Mouse (Mus musculus) ES-Bruce4 (cell line): ENCODE measurements around the gene Luc7l3.

Experiments used
- EP300 ChIP-seq: IDR thresholded peaks from 2 replicates; pipeline ENCODE4 v1.6.1; 2011; ENCODE audit warnings: low read depth, low read length; ENCODE audit not compliant: insufficient read depth
- POLR2A ChIP-seq: IDR thresholded peaks from one replicate; pipeline ENCODE4 v1.8.1; 2011; ENCODE audit warnings: low read length; ENCODE audit not compliant: insufficient read depth

DNA sequence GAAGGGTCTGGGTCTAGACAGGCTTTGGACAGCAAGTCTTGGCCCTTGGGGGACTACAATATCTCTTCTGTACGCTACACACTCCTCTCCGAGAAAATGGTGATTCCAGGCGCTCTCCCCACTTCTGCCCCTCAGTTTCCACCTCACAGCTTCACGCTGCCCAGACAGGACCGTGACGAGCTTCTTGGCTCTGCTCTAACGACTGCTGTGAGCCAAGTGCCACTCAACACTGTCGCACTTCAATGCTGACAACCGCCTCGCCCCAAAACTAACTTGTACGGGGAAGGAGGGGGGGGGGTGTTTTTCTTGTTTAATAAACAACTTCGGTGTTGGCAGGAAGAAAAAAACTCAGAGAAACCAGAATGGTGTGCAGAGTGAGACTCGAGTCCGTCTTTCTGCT lies 63.8 kb downstream of the Luc7l3 start:
- TF ChIP-seq POLR2A: no peak
- TF ChIP-seq EP300: no peak
